7 mouse cellular contexts compared by ENCODE assay signal in the genomic region with DNA sequence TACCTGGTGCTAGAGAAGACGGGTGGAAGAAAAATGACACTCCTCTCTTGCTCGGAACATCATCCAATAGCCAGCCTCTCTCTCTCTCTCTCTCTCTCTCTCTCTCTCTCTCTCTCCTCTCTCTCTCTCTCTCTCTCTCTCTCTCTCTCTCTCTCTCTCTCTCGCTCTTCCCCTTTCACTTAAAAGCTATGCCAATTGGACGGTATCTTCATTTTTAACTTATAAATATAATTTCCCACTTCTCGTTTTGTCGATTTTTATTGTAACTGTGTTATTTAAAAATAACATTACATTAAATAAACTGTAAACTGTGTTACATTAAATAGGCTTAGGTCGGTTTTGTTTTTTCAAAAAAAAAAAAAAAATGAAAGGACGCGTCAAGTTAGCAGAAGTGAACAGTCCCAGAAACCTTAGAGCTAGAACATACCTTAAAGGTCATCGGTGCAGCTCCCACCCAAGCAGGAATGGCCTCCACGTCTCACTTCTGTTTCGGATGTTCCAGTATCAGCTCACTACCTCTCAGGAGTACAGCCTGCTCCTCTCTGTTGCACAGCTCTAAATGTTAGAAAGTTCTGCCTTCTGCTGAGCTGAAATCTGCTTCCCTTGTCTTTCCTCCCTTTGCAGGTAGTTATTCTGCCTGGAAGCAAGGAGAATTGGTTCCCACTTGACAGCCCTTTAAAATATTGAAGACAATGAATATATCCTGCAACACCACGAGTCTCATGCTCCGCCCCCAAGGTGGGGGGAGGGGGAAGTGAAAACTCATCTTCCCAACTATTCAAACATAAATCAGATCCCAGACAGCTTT. TPM values are rescaled to one million over a fixed set of nuclear protein-coding genes. Genes with fewer than 3 reads are reported as not detected.
A peak's percentile ranks its signal among the peaks of the same experiment; 100 is the strongest.
DNase-seq lines count a peak whose midpoint lies in the region; ATAC-seq and TF ChIP-seq lines count a peak whose summit lies in the region.

A gene (minus strand): TSS at position 682 of the 808 bp plus-strand sequence.

- peak within 1 kb of the TSS; percentile 98 for H3K9ac ChIP-seq in forebrain, embryonic 13.5 days
- H3K9ac ChIP-seq in lung, postnatal 0 days (replicated peaks; ENCODE audit: low read depth): peak within 1 kb of the TSS; percentile 86

- H3K4me3 ChIP-seq in brown adipose tissue, adult 24 weeks (ENCODE audit: insufficient read depth, low read depth, low read length): peak within 1 kb of the TSS; percentile 90
- peak within 1 kb of the TSS; percentile 95 for H3K4me3 ChIP-seq in forebrain, embryonic 13.5 days
- peak within 1 kb of the TSS; percentile 75 for H3K4me3 ChIP-seq in layer of hippocampus, adult 2 months
- peak within 1 kb of the TSS; percentile 92 for H3K4me3 ChIP-seq in lung, postnatal 0 days (ENCODE audit: low read depth, low read length)
- H3K4me3 ChIP-seq in small intestine, adult 2 months (ENCODE audit: low read depth, low read length): peak within 1 kb of the TSS; percentile 100

- TF ChIP-seq POLR2A in small intestine, adult 2 months (IDR thresholded peaks at IDR 0.05; ENCODE audit: low read depth, low read length): no peak

- ATAC-seq in forebrain, embryonic 13.5 days: peak; percentile 23; the same call in 1 of the 2 replicates
- no peak for ATAC-seq in lung, postnatal 0 days

- H3K27ac ChIP-seq in brown adipose tissue, adult 24 weeks (replicated peaks; ENCODE audit: low read depth, low read length): peak within 1 kb of the TSS; percentile 85
- peak within 1 kb of the TSS; percentile 94 for H3K27ac ChIP-seq in forebrain, embryonic 13.5 days
- peak within 1 kb of the TSS; percentile 95 for H3K27ac ChIP-seq in layer of hippocampus, adult 2 months
- peak within 1 kb of the TSS; percentile 94 for H3K27ac ChIP-seq in lung, postnatal 0 days (ENCODE audit: low read length)
- H3K27ac ChIP-seq in small intestine, adult 2 months (ENCODE audit: insufficient read depth, low read depth, low read length): peak within 1 kb of the TSS; percentile 90

- peak; percentile 70 for DNase-seq in NIH3T3 (ENCODE audit: low read depth)
- peak; percentile 10 to 17 for DNase-seq in heart, postnatal 36 days
- peak; percentile 12 to 17 for DNase-seq in layer of hippocampus, adult 2 months (ENCODE audit: low spot score in 2 of 2)
- peak; percentile 18 for DNase-seq in lung, postnatal 0 days (ENCODE audit: low spot score)

- H3K27me3 ChIP-seq in forebrain, embryonic 13.5 days: no peaks in the 10 kb centered on the region; the same call in 1 of the 2 replicates
- no peaks in the 10 kb centered on the region for H3K27me3 ChIP-seq in lung, postnatal 0 days (replicated peaks; ENCODE audit: insufficient read depth, low read length)
- no peaks in the 10 kb centered on the region; the same call in 1 of the 2 replicates for H3K27me3 ChIP-seq in small intestine, adult 2 months (ENCODE audit: control insufficient read depth, insufficient read depth, low read length)

- H3K4me1 ChIP-seq in brown adipose tissue, adult 24 weeks (ENCODE audit: control insufficient read depth, insufficient read depth, insufficient read length, low read length): peaks cover 5% of the 10 kb centered on the region; the same call in 1 of the 2 replicates
- H3K4me1 ChIP-seq in forebrain, embryonic 13.5 days: peaks cover 28% of the 10 kb centered on the region
- no peaks in the 10 kb centered on the region; the same call in 1 of the 2 replicates for H3K4me1 ChIP-seq in lung, postnatal 0 days (ENCODE audit: insufficient read depth, low read depth, low read length)
- no peaks in the 10 kb centered on the region; the same call in 1 of the 2 replicates for H3K4me1 ChIP-seq in small intestine, adult 2 months (ENCODE audit: control insufficient read depth, insufficient read depth, insufficient read length, low read length)

- peak within 1 kb of the TSS; percentile 76 for H3K4me2 ChIP-seq in forebrain, embryonic 13.5 days
- peak within 1 kb of the TSS; percentile 75 for H3K4me2 ChIP-seq in lung, postnatal 0 days (replicated peaks; ENCODE audit: low read depth, low read length)

- TF ChIP-seq EP300 in lung, postnatal 0 days (IDR thresholded peaks at IDR 0.05): no peak

- H3K9me3 ChIP-seq in forebrain, embryonic 13.5 days (replicated peaks): no peaks in the 10 kb centered on the region
- H3K9me3 ChIP-seq in lung, postnatal 0 days (ENCODE audit: low read length): no peaks in the 10 kb centered on the region

- H3K36me3 ChIP-seq in forebrain, embryonic 13.5 days (ENCODE audit: poor library complexity, severe bottlenecking): no peaks in the 10 kb centered on the region
- no peaks in the 10 kb centered on the region for H3K36me3 ChIP-seq in lung, postnatal 0 days (ENCODE audit: insufficient read depth, low read length)
- H3K36me3 ChIP-seq in small intestine, adult 2 months (ENCODE audit: control insufficient read depth, insufficient read depth, low read length): no peaks in the 10 kb centered on the region

- no peak for TF ChIP-seq CTCF in layer of hippocampus, adult 2 months (conservative IDR thresholded peaks at IDR 0.05)
- no peak for TF ChIP-seq CTCF in lung, postnatal 0 days (IDR thresholded peaks at IDR 0.05)
- no peak for TF ChIP-seq CTCF in small intestine, adult 2 months (IDR thresholded peaks at IDR 0.05; ENCODE audit: extremely low read depth, insufficient read length, insufficient replicate concordance, low read depth, low read length)

- intact Hi-C loops in heart, postnatal 36 days (cut with DNase I): loop anchor here (1.0 kb wide), 2 partner anchors 17 to 47 kb away; a partner anchor contains a TSS

- 1% methylated on average over 14 of the region's 14 CpGs for WGBS in forebrain, embryonic 13.5 days
- under 1% methylated on average over 14 of the region's 14 CpGs for WGBS in lung, postnatal 0 days
- under 1% methylated on average over 14 of the region's 14 CpGs for WGBS in small intestine, adult 2 months

RNA-seq across cellular contexts. Expression of the gene that starts here (rescaled TPM):
- 18.7 and 22.6 TPM in 2 replicates for polyA plus RNA-seq in brown adipose tissue, adult 24 weeks (2012; ENCODE audit: insufficient read depth, insufficient read length, missing spikeins)
- polyA plus RNA-seq in forebrain, embryonic 13.5 days (2015; fragmentation: Nextera tagmentation; extraction: Ambion mirVana): 112 and 123 TPM in 2 replicates
- total RNA-seq in heart, postnatal 36 days (2021): 10 to 100 TPM; 37.5 to 41.5 TPM
- 100 to 1,000 TPM in 1 of 2 experiments, 10 to 100 TPM in 1; 96.5 to 102 TPM for total RNA-seq in layer of hippocampus, adult 2 months (2021)
- polyA plus RNA-seq in lung, postnatal 0 days (2015; fragmentation: Nextera tagmentation; extraction: Ambion mirVana): 50.1 and 58.5 TPM in 2 replicates
- 4.8 and 7.3 TPM in 2 replicates for polyA plus RNA-seq in small intestine, adult 2 months (2012; rRNA removed)

Comparison
In these comparisons a context has a peak if more than half of its experiments do, and no peak if none do; other contexts are left out.
1. DNase-seq: peak in every context shown above with its lines; median percentile 70 in NIH3T3; 18 in lung, postnatal 0 days; 14 in layer of hippocampus, adult 2 months; 14 in heart, postnatal 36 days.